Mouse (Mus musculus): ENCODE measurements around the gene Adad1. TPM values are rescaled to one million over a fixed set of nuclear protein-coding genes. Genes with fewer than 3 reads are reported as not detected.

The Adad1 gene
- polyA plus RNA-seq, 1 experiment from 2014 or later = 0.25 TPM

DNA sequence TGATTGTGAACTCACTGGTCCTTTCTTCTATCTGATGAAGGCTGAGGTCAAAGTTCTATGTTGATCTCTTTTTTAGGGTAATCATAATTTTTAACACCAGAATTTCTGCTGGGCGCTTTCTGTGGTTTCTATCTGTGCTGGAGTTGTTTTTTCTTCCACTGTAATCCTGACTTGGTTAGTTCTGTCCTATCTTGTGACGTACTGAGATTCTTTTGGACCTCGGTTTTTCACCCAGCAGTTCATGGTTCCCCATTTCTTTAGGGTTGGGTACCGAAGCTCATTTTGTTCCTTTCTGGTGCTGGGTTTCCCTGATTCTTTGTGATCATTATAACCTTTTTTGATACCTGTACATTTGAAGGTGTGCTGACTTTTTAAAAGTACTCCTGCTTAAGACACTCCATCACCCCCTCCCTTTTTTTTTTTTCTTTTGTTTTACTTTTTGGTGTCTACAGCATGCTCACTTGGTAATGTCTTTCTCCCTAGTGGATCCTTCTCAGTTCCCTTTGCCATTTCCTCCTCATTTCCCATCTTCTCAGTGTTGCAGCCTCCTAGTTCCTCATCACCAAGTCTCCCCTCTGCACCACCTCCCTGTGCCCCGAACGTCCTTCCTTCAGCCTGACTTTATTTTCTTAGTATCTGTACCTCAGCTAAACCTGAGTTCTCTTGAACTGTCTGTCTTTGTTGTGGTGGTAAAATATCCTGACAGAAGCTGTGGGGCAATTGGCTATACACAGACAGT, 77.0 kb downstream of the Adad1 start:
- H3K4me1 ChIP-seq = no peaks in the 10 kb centered on the region
- no peak overlapping the region for H3K9ac ChIP-seq
- H3K9me3 ChIP-seq = no peaks in the 10 kb centered on the region
- ATAC-seq (replicated peaks) = no peak
- H3K4me3 ChIP-seq = no peak overlapping the region
- no peaks in the 10 kb centered on the region for H3K27me3 ChIP-seq (replicated peaks)
- no peak overlapping the region for H3K4me2 ChIP-seq
- WGBS = 93% methylated on average over 6 of the region's 6 CpGs
- no peak overlapping the region for H3K27ac ChIP-seq
- no peaks in the 10 kb centered on the region for H3K36me3 ChIP-seq (replicated peaks)

DNA sequence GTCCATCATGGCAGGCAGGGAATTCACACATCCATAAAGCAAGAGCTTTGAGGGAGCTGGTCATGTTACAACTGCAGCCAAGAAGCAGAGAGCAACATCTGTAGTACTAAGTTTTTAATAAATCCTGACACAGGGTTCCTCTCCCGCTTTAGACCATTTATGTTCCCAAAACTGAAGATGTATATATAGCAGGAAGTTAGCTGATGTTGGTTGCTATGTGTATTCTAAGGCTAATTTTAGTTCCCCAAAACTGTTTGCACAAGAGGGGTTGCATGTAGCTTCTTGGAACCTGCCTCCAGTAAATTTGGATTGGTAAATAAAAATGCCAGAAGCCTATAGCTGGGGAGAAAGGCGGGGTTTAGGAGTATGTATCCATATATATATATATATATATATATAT, 78.5 kb downstream of the Adad1 start:
- Histone ChIP-seq H3K4me2 (no peak overlapping the region), H3K4me3 (no peak overlapping the region), H3K36me3 (replicated peaks) (no peaks in the 10 kb centered on the region), H3K9me3 (no peaks in the 10 kb centered on the region), H3K9ac (no peak overlapping the region), H3K4me1 (no peaks in the 10 kb centered on the region), H3K27ac (no peak overlapping the region), H3K27me3 (replicated peaks) (no peaks in the 10 kb centered on the region)
- 79% methylated on average over 2 of the region's 2 CpGs for WGBS
- no peak for ATAC-seq (replicated peaks)

DNA sequence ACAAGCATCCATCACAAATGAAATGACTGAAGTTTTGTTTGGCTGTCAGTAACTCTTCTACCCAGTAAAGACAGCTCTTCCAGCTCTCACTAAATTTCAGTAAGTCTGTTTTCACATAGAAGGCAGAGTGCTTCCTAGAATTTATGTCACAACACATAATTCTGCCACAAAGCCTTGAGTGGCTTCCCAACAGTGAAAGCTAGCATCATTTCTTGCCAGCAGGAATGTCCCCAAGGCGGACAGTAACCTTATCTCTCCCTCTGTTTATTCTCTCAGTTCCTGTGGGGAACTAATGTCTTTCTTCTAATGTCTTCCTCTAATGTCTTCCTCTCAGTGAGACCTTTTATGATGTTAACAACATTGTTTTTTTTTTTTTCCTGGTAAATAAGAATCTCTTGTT, 81.7 kb downstream of the Adad1 start:
- no peaks in the 10 kb centered on the region for H3K36me3 ChIP-seq (replicated peaks)
- H3K27me3 ChIP-seq (replicated peaks) = no peaks in the 10 kb centered on the region
- 66% methylated on average over 1 of the region's 1 CpGs for WGBS
- H3K27ac ChIP-seq = no peak overlapping the region
- H3K9ac ChIP-seq = no peak overlapping the region
- no peak for ATAC-seq (replicated peaks)
- no peak overlapping the region for H3K4me3 ChIP-seq
- H3K4me2 ChIP-seq = no peak overlapping the region
- H3K9me3 ChIP-seq = no peaks in the 10 kb centered on the region
- H3K4me1 ChIP-seq = no peaks in the 10 kb centered on the region

DNA sequence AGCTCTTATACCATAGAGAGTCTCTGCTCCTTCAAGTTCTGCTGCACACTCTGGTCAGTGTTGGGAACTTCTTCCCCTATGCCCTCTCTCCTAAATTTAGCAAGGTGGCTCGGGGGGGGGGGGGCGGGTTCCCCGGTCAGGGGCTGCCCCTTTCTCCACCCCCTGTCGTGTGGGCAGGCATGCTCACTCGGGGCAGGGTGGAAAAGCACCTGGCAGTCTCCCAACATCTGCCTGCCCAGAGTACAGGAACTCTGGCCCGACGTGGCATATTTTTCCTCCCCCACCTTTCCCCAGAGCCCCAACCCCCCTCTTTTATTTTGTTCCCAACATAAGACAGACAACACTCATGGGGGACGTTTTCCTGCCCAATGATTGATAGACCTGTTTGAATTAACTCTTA, 83.1 kb downstream of the Adad1 start:
- 46% methylated on average over 8 of the region's 8 CpGs for WGBS
- ATAC-seq (replicated peaks) = no peak
- Histone ChIP-seq H3K27ac (no peak overlapping the region), H3K36me3 (replicated peaks) (no peaks in the 10 kb centered on the region), H3K9ac (no peak overlapping the region), H3K27me3 (replicated peaks) (no peaks in the 10 kb centered on the region), H3K4me3 (no peak overlapping the region), H3K9me3 (no peaks in the 10 kb centered on the region), H3K4me1 (no peaks in the 10 kb centered on the region), H3K4me2 (no peak overlapping the region)

DNA sequence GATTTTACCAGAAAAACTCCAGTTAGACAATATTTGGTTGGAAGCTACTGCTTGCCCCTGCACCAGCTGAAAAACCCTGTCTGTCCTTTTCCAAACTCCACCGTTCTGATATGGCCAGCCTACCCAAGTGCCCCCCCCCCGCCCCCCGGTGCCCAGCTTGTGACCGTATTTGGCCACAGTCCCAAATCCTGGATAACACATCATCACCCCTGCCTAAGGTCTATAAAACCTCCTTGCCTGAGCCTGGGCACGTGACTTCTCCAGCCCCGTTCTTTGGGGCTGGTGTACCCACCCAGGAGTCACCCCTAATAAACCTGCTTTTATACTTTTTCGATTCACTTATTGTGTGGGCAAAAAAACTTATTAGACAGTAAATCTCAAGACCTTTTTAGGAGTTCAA, 83.5 kb downstream of the Adad1 start:
- H3K27me3 ChIP-seq (replicated peaks) = no peaks in the 10 kb centered on the region
- no peaks in the 10 kb centered on the region for H3K9me3 ChIP-seq
- no peak overlapping the region for H3K4me2 ChIP-seq
- no peaks in the 10 kb centered on the region for H3K36me3 ChIP-seq (replicated peaks)
- H3K4me3 ChIP-seq = no peak overlapping the region
- no peak overlapping the region for H3K9ac ChIP-seq
- whole genome bisulfite sequencing = 82% methylated on average over 7 of the region's 7 CpGs
- no peak for ATAC-seq (replicated peaks)
- no peaks in the 10 kb centered on the region for H3K4me1 ChIP-seq
- no peak overlapping the region for H3K27ac ChIP-seq

DNA sequence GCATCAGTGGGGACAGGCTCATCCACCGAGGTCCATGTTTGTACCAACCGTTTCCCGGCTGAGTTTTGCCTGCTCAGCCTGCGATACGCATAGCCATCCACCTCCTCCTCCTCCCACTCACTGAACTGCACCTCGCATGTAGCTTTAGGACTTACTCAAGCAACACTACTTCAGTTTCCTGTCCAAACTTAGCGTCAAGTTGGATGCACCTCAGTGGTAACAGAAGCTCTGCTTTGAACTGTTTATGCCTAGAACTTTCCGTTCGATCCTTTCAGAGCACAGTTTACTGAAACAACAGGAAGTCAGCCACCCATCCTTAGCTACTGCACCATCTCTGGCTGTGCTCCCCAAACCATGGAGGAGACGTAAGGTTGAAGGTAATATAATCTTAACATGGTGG, 88.9 kb downstream of the Adad1 start:
- Histone ChIP-seq H3K36me3 (replicated peaks) (no peaks in the 10 kb centered on the region), H3K4me2 (no peak overlapping the region), H3K27me3 (replicated peaks) (no peaks in the 10 kb centered on the region), H3K27ac (no peak overlapping the region), H3K4me3 (no peak overlapping the region), H3K9ac (no peak overlapping the region), H3K9me3 (no peaks in the 10 kb centered on the region), H3K4me1 (no peaks in the 10 kb centered on the region)
- WGBS = 84% methylated on average over 10 of the region's 10 CpGs
- ATAC-seq (replicated peaks) = no peak

DNA sequence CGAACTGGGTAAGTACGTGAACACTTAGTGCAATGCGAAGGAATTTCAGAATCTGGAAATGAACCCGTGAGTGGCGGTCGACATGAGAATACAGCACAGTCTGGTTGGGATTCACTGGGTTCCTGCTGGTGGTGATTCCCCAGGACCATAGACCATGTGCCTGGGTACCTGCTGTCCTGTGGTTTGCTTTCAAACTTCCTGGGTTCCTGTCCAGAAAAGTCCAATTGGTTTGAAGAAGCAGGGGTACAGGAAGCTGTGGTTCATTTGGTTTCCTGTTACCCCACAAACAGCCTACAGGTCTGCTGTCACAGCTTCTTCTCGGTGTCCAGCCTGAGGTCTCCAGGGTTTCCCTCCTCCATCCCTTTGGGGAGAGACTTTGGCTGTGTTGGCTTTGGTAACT, 89.7 kb downstream of the Adad1 start:
- no peak overlapping the region for H3K27ac ChIP-seq
- no peak overlapping the region for H3K4me3 ChIP-seq
- no peak overlapping the region for H3K9ac ChIP-seq
- 94% methylated on average over 7 of the region's 7 CpGs for WGBS
- no peak overlapping the region for H3K4me2 ChIP-seq
- H3K27me3 ChIP-seq (replicated peaks) = no peaks in the 10 kb centered on the region
- ATAC-seq (replicated peaks) = no peak
- no peaks in the 10 kb centered on the region for H3K9me3 ChIP-seq
- no peaks in the 10 kb centered on the region for H3K36me3 ChIP-seq (replicated peaks)
- no peaks in the 10 kb centered on the region for H3K4me1 ChIP-seq

DNA sequence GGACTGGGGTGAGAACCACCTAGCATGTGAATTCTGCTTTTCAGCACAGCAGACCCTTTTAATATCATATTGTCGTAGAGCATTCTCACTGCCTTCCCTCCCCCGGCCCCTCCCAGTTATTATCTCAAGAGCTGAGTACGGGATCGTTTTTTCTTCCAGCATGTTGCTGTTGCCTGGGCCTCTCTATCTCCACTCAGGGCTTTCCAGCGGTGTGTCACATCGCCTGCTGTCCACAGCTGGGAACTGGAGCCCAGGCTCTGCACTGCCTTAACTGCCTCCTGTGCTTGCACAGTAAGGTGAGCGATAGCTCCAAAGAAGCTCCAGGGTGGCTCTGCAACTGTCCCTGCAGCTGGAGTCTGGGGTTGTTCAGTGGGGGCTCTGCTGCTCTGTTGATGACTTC, 91.1 kb downstream of the Adad1 start:
- ATAC-seq (replicated peaks) = no peak
- Histone ChIP-seq H3K4me1 (no peaks in the 10 kb centered on the region), H3K4me2 (no peak overlapping the region), H3K4me3 (no peak overlapping the region), H3K9ac (no peak overlapping the region), H3K27ac (no peak overlapping the region), H3K27me3 (replicated peaks) (no peaks in the 10 kb centered on the region), H3K36me3 (replicated peaks) (no peaks in the 10 kb centered on the region), H3K9me3 (no peaks in the 10 kb centered on the region)
- WGBS = 80% methylated on average over 7 of the region's 7 CpGs

DNA sequence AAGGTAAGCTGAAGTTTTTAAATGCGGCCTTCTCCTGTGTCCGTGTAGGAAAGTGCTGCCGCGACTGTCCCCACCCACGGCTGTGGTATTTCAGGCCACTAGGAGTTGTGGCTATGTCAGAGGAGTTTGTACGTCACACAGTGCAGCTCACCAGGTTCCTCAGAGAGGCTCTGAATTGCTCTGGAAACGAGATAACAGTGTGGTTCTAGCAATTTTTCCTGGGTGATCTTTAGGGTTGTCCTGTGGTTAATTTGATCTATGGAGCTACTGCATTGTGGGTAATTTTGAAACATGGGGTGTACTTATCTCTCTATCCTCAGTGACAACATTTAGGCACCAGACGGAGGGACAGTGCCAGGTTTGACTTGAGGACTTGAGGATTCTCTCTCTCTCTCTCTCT, 93.8 kb downstream of the Adad1 start:
- Histone ChIP-seq H3K4me1 (no peaks in the 10 kb centered on the region), H3K36me3 (replicated peaks) (no peaks in the 10 kb centered on the region), H3K4me3 (no peak overlapping the region), H3K27me3 (replicated peaks) (no peaks in the 10 kb centered on the region), H3K9ac (no peak overlapping the region), H3K9me3 (no peaks in the 10 kb centered on the region), H3K27ac (no peak overlapping the region), H3K4me2 (no peak overlapping the region)
- ATAC-seq (replicated peaks) = no peak
- WGBS = 73% methylated on average over 8 of the region's 8 CpGs

DNA sequence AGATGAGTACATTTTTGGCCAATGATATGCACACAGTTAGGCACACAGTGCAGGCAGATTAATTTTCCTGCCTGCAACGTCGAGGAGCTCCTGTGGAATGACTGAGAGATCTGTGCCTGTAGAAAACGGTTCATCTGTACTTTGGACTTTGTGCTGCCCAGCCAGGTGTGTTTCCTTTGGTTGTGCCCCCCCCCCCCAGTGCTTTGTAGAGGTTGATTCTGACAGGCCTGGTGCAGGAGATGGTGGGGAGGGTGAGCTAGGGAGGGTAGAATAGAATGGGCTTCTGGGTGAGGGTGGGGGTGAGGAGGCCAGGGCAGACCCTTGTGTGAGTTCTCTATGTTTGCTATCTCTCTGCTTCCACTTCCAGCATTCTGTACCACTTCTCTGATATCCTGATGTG, 94.9 kb downstream of the Adad1 start:
- Histone ChIP-seq H3K27ac (no peak overlapping the region), H3K9ac (no peak overlapping the region), H3K4me1 (no peaks in the 10 kb centered on the region), H3K4me3 (no peak overlapping the region), H3K27me3 (replicated peaks) (no peaks in the 10 kb centered on the region), H3K9me3 (no peaks in the 10 kb centered on the region), H3K36me3 (replicated peaks) (no peaks in the 10 kb centered on the region), H3K4me2 (no peak overlapping the region)
- ATAC-seq (replicated peaks) = no peak
- 82% methylated on average over 3 of the region's 3 CpGs for WGBS

DNA sequence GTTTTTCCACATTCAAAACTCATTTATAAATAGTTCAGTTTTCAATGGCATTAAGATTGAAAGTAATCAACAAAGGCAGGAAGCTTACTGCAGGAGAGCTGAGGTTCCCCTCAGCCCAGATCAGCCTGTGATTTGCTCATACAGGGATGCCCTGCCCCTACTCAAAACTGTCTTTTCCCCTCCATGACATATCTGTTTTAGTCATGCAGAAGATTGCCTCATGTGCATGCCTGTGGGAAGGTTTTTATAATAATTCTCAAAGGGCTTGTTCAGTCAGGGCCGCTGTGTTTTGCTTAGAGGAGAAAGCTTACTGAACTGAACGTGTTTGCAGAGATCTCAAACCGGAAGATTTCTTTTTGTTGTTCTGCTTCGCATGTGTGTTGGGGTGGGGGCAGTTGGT, 97.8 kb downstream of the Adad1 start:
- ATAC-seq (replicated peaks) = no peak
- Histone ChIP-seq H3K9me3 (no peaks in the 10 kb centered on the region), H3K4me2 (no peak overlapping the region), H3K4me3 (no peak overlapping the region), H3K27me3 (replicated peaks) (no peaks in the 10 kb centered on the region), H3K4me1 (no peaks in the 10 kb centered on the region), H3K36me3 (replicated peaks) (no peaks in the 10 kb centered on the region), H3K9ac (no peak overlapping the region), H3K27ac (no peak overlapping the region)
- 63% methylated on average over 4 of the region's 4 CpGs for WGBS

DNA sequence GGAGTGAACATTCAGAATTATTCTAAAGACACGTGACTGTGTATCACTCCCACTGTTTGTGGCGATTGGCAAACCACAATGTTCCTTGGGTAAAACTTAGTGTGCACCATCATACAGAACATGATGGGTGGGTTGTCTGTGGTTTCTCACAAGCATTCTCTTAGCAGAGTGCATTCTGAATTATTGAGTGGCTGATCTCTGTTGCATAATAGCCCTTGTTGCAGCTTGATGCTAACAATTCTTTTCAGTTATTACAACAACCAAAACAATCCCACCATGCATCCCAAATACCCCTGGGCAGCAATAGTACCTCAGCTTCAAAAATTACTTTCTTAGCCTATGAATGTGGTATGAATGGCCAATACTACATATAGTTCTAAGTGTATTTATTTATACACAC, 106.0 kb downstream of the Adad1 start:
- ATAC-seq (replicated peaks) = no peak
- Histone ChIP-seq H3K4me1 (no peaks in the 10 kb centered on the region), H3K9me3 (no peaks in the 10 kb centered on the region), H3K27ac (no peak overlapping the region), H3K4me2 (no peak overlapping the region), H3K36me3 (replicated peaks) (no peaks in the 10 kb centered on the region), H3K9ac (no peak overlapping the region), H3K4me3 (no peak overlapping the region), H3K27me3 (replicated peaks) (no peaks in the 10 kb centered on the region)
- WGBS = 89% methylated on average over 2 of the region's 2 CpGs

All from midbrain, embryonic 15.5 days (tissue).